Mouse (Mus musculus) heart, embryonic 16.5 days (tissue): ENCODE results near the gene Rgs14. TPM values are rescaled to one million over a fixed set of nuclear protein-coding genes. Genes with fewer than 3 reads are reported as not detected.
A peak's percentile ranks its signal among the peaks of the same experiment; 100 is the strongest.

Experiments used
- ATAC-seq: fragments of 200-750 bp; cut with Nextera tagmentation; replicated peaks from 2 replicates; pipeline ENCODE4 v1.8.0; 2017; ENCODE audit warnings: moderate number of reproducible peaks; ENCODE audit not compliant: insufficient read depth, low FRiP score; ENCODE audit errors: extremely low read depth
- H3K27ac ChIP-seq: fragments of 300-500 bp; sonication (generic); 2 replicates; pipeline ENCODE4 v1.5.1; 2014; ENCODE audit warnings: mild to moderate bottlenecking, low read length, control low read depth, moderate library complexity
- H3K27me3 ChIP-seq: fragments of 300-500 bp; sonication (generic); 2 replicates; pipeline ENCODE4 v1.6.1; 2014; ENCODE audit warnings: low read length, mixed read lengths; ENCODE audit not compliant: control insufficient read depth, insufficient read depth
- H3K36me3 ChIP-seq: fragments of 300-500 bp; sonication (generic); 2 replicates; pipeline ENCODE4 v1.6.1; 2014; ENCODE audit not compliant: control insufficient read depth, insufficient read depth
- H3K4me1 ChIP-seq: fragments of 300-500 bp; sonication (generic); 2 replicates; pipeline ENCODE4 v1.6.1; 2014; ENCODE audit warnings: low read length, mixed read lengths; ENCODE audit not compliant: control insufficient read depth, insufficient read depth
- H3K4me2 ChIP-seq: fragments of 300-500 bp; sonication (generic); 2 replicates; pipeline ENCODE4 v1.6.1; 2014; ENCODE audit warnings: low read depth, mild to moderate bottlenecking, control low read depth, low read length
- H3K4me3 ChIP-seq: fragments of 300-500 bp; sonication (generic); 2 replicates; pipeline ENCODE4 v1.5.1; 2014; ENCODE audit warnings: mild to moderate bottlenecking, control low read depth, low read length
- H3K9ac ChIP-seq: fragments of 300-500 bp; sonication (generic); 2 replicates; pipeline ENCODE4 v1.6.1; 2014; ENCODE audit warnings: low read length, control low read depth
- H3K9me3 ChIP-seq: fragments of 300-500 bp; sonication (generic); replicated peaks from 2 replicates; pipeline ENCODE4 v1.6.1; 2016; ENCODE audit warnings: low read length; ENCODE audit not compliant: control insufficient read depth
- WGBS: fragments of 180-500 bp; shearing (Covaris S2); extraction: QIAGEN DNeasy Blood & Tissue Kit; methylation state at CpG from one replicate; pipeline ENCODE4 v1.1.7; 2014; 5-methylcytosine and 5-hydroxymethylcytosine counted together
- polyA plus RNA-seq: library from polyadenylated mRNA; unstranded; fragments of >200 nt; fragmentation: Nextera tagmentation; extraction: Ambion mirVana; gene quantifications from 2 replicates; pipeline ENCODE4 v1.2.1, GENCODE M21; 2015

The Rgs14 gene
- polyA plus RNA-seq, 1 experiment from 2014 or later: 2.4 TPM

- no peaks in the 10 kb centered on the region for H3K27me3 ChIP-seq
- peaks cover 33% of the 10 kb centered on the region for H3K4me1 ChIP-seq
- H3K27ac ChIP-seq: no peak overlapping the region
- no peak for ATAC-seq
- H3K4me3 ChIP-seq: peak overlapping the region; percentile 78
- 79% methylated on average over 4 of the region's 4 CpGs for WGBS
- H3K36me3 ChIP-seq: peaks cover 24% of the 10 kb centered on the region
- no peaks in the 10 kb centered on the region for H3K9me3 ChIP-seq
- H3K9ac ChIP-seq: peak overlapping the region; percentile 74
- peak overlapping the region; percentile 66 for H3K4me2 ChIP-seq
Observed at GRCm38 (mm10) chr13:55328641-55329040, 40.9 kb upstream of the Rgs14 start.

DNA sequence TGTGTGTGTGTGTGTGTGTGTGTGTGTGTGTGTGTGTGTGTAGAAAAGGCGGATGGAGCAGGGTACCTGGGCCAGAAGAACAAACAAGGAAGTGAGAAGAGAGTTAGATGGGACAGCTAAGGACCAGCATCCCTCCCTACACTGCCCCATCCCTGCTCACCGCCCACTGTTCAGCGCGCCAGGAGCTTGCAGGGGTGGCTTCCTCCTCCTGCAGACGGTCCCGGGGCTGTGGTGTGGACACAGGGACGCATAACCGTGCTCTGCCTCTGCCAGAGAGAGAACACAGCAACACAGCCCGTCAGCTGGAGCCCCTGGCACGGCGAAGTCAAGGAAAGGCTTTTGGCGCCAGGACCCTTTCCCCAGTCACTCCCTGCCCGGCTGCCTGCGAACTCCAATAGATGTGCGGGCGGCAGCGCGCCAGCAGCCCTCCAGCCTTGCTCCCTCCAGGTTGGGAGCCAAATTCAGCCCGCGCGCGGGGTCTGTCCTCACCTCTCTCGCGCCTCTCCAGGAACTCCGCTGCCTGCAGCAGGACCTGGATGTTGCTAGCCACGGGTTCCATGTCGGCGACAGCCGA lies 40.3 kb upstream of the Rgs14 start:
- Histone ChIP-seq H3K36me3 (peaks cover 18% of the 10 kb centered on the region), H3K27ac (peak overlapping the region; percentile 67), H3K9me3 (no peaks in the 10 kb centered on the region), H3K4me3 (peak overlapping the region; percentile 78), H3K27me3 (no peaks in the 10 kb centered on the region), H3K4me1 (peaks cover 31% of the 10 kb centered on the region), H3K9ac (peak overlapping the region; percentile 74), H3K4me2 (peak overlapping the region; percentile 66)
- under 1% methylated on average over 29 of the region's 29 CpGs for WGBS
- peak; percentile 18 for ATAC-seq

- peak within 1 kb of the TSS; percentile 82 for H3K27ac ChIP-seq
- peak; percentile 89 for ATAC-seq
- WGBS: under 1% methylated on average over 81 of the region's 82 CpGs
- peak within 1 kb of the TSS; percentile 78 for H3K4me3 ChIP-seq
- no peaks in the 10 kb centered on the region for H3K9me3 ChIP-seq
- H3K27me3 ChIP-seq: no peaks in the 10 kb centered on the region
- H3K4me2 ChIP-seq: peak within 1 kb of the TSS; percentile 66
- H3K9ac ChIP-seq: peak within 1 kb of the TSS; percentile 77
- H3K36me3 ChIP-seq: peaks cover 13% of the 10 kb centered on the region
- peaks cover 31% of the 10 kb centered on the region for H3K4me1 ChIP-seq
Observed at GRCm38 (mm10) chr13:55329683-55330566, 39.6 kb upstream of the Rgs14 start, which contains the start of gene Mxd3. TSS of gene Mxd3 (minus strand) at chr13:55329823.

GRCm38 (mm10) chr13:55330567-55331400 lies 38.7 kb upstream of the Rgs14 start:
- Histone ChIP-seq H3K27ac (peak overlapping the region; percentile 82), H3K4me3 (peak overlapping the region; percentile 78), H3K9me3 (no peaks in the 10 kb centered on the region), H3K27me3 (no peaks in the 10 kb centered on the region), H3K4me1 (peaks cover 25% of the 10 kb centered on the region), H3K4me2 (peak overlapping the region; percentile 66), H3K36me3 (peaks cover 6% of the 10 kb centered on the region), H3K9ac (peak overlapping the region; percentile 77; the same call in 1 of the 2 replicates)
- WGBS: 44% methylated on average over 14 of the region's 14 CpGs
- ATAC-seq: no peak

DNA sequence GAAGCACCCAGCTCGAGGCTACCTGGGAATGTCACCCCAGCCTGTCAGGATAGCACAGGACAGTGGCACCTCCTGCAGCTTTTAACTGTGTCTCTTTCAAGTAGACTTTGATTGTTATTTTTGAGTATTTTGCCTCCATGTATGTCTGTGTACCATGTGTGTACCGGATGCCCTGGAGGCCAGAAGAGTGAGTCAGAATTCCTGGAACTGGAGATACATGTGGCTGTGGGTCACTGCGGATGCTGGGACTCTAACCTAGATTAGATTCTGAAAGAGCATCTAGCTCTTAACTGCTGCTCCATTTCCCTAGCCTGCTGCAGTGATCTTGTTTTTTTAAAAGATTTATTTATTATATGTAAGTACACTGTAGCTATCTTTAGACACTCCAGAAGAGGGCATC lies 37.2 kb upstream of the Rgs14 start:
- ATAC-seq: no peak
- no peak overlapping the region for H3K27ac ChIP-seq
- H3K4me2 ChIP-seq: no peak overlapping the region
- no peak overlapping the region for H3K9ac ChIP-seq
- H3K36me3 ChIP-seq: no peaks in the 10 kb centered on the region
- WGBS: 71% methylated on average over 3 of the region's 3 CpGs
- no peaks in the 10 kb centered on the region for H3K27me3 ChIP-seq
- H3K4me3 ChIP-seq: no peak overlapping the region
- H3K9me3 ChIP-seq: no peaks in the 10 kb centered on the region
- peaks cover 20% of the 10 kb centered on the region for H3K4me1 ChIP-seq

DNA sequence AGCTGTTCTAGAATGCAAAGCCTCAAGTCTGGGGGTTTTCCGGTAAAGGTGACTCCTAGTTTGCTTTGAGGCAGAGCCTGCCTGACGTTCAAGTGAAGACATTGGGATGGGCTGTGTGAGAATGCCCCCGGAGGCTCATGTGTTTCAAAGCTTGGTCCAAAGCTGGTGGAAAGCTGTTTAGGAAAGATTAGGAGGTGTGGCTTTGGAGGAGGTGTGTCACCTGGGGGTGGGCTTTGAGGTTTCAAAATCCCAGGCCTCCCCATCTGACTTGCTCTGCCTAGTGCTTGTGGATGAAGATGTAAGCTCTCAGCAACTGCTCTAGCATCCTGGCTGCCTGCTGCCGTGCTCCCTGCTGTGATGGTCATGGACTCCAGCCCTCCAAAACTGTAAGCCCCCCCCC lies 33.8 kb upstream of the Rgs14 start:
- Histone ChIP-seq H3K4me1 (peaks cover 2% of the 10 kb centered on the region), H3K27me3 (no peaks in the 10 kb centered on the region), H3K9me3 (no peaks in the 10 kb centered on the region), H3K4me3 (no peak overlapping the region), H3K27ac (no peak overlapping the region), H3K36me3 (no peaks in the 10 kb centered on the region), H3K4me2 (no peak overlapping the region), H3K9ac (no peak overlapping the region)
- 82% methylated on average over 4 of the region's 4 CpGs for WGBS
- no peak for ATAC-seq

DNA sequence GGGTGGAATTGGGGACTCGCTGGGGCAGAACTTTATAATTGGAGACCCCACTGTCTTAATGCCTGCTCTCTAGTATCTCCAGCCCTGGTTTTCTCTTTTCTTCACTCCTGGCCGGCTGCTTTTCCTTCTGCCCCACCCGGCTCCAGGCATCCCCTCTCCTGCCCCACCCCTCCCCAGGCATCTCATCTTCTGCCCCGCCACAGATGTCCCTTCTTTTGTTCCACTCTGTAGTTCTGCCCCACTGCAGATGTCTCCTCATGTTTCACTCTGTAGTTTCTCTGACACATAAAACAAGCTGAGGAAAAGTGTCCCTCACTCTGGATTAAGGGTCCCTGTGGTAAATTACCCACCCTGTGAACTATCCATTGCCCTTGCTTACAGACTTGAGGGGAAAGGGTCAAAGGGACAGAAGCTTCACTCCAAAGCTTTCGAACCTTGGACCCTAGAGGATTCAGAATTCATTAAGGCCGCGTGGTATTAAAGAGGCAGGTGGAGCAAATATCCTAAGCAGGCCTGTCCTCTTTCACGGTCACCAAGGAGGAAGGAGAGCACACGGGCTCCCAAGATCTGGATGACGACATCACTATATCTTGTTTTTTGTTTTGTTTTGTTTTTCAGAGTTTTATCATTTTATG lies 32.1 kb upstream of the Rgs14 start:
- Histone ChIP-seq H3K4me3 (no peak overlapping the region), H3K9me3 (no peaks in the 10 kb centered on the region), H3K4me2 (no peak overlapping the region), H3K4me1 (no peaks in the 10 kb centered on the region), H3K9ac (no peak overlapping the region), H3K27me3 (no peaks in the 10 kb centered on the region), H3K36me3 (no peaks in the 10 kb centered on the region), H3K27ac (no peak overlapping the region)
- no peak for ATAC-seq
- 73% methylated on average over 10 of the region's 10 CpGs for WGBS

DNA sequence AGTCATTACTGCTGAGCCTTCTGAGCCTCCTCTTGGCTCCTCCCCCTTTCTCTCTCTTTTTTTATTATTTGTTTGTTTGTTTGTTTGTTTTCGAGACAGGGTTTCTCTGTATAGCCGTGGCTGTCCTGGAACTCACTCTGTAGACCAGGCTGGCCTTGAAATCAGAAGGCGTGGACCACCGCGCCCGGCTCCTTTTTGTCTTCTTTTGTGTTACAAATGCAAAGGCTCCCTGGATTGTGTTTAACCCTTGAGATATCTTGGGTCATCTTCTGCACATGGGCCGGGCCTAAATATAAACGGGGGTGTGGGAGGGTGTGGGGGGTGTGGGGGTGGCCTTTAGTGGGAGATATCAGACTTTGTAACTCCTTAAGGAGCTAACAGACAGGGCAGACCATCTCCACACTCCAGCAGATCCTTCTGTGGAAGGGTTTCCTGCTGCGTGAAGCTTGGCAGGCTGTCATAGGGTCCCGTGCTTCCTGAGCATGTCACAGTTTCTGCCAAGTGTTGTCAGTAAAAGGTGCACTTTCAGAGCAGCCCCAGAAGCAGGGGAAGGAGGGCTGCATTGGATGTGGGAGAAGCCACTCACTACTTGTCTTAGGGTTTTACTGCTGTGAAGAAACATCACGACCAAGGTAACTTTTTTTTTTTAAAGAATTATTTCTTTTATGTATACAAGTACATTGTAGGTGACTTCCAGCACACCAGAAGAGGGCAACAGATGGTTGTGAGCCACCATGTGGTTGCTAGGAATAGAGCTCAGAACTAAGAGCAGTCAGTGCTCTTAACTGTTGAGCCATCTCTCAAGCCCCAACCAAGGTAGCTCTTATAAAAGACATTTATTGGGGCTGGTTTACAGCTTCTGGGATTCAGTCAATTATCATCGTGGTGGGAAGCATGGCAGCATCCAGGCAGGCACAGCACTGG lies 31.1 kb upstream of the Rgs14 start:
- no peak overlapping the region for H3K9ac ChIP-seq
- no peaks in the 10 kb centered on the region for H3K9me3 ChIP-seq
- H3K27me3 ChIP-seq: no peaks in the 10 kb centered on the region
- ATAC-seq: no peak
- 59% methylated on average over 12 of the region's 12 CpGs for WGBS
- H3K4me2 ChIP-seq: no peak overlapping the region
- no peaks in the 10 kb centered on the region for H3K36me3 ChIP-seq
- no peak overlapping the region for H3K27ac ChIP-seq
- no peaks in the 10 kb centered on the region for H3K4me1 ChIP-seq
- no peak overlapping the region for H3K4me3 ChIP-seq
